Mouse (Mus musculus) liver, embryonic 15.5 days (tissue): ENCODE data around the gene Gabrb3. TPM values are rescaled to one million over a fixed set of nuclear protein-coding genes. Genes with fewer than 3 reads are reported as not detected.

ENCODE experiments used
- ATAC-seq: fragments of 200-750 bp; cut with Nextera tagmentation; 2 replicates; pipeline ENCODE4 v1.8.0; 2017; ENCODE audit warnings: moderate number of reproducible peaks, mild to moderate bottlenecking, moderate library complexity; ENCODE audit not compliant: insufficient read depth
- H3K27ac ChIP-seq: fragments of 300-500 bp; sonication (generic); replicated peaks from 2 replicates; pipeline ENCODE4 v1.5.1; 2015; ENCODE audit warnings: mild to moderate bottlenecking, inconsistent platforms
- H3K27me3 ChIP-seq: fragments of 300-500 bp; sonication (generic); 2 replicates; pipeline ENCODE4 v1.6.1; 2015; ENCODE audit warnings: mild to moderate bottlenecking, inconsistent platforms
- H3K36me3 ChIP-seq: fragments of 300-500 bp; sonication (generic); replicated peaks from 2 replicates; pipeline ENCODE4 v1.6.1; 2015; ENCODE audit warnings: moderate library complexity, mild to moderate bottlenecking, inconsistent platforms
- H3K4me1 ChIP-seq: fragments of 300-500 bp; sonication (generic); replicated peaks from 2 replicates; pipeline ENCODE4 v1.6.1; 2015; ENCODE audit warnings: inconsistent platforms
- H3K4me2 ChIP-seq: fragments of 300-500 bp; sonication (generic); 2 replicates; pipeline ENCODE4 v1.6.1; 2015; ENCODE audit warnings: moderate library complexity, mild to moderate bottlenecking, inconsistent platforms
- H3K4me3 ChIP-seq: fragments of 300-500 bp; sonication (generic); replicated peaks from 2 replicates; pipeline ENCODE4 v1.5.1; 2015; ENCODE audit warnings: mild to moderate bottlenecking, inconsistent platforms
- H3K9ac ChIP-seq: fragments of 300-500 bp; sonication (generic); 2 replicates; pipeline ENCODE4 v1.6.1; 2015; ENCODE audit warnings: moderate library complexity, mild to moderate bottlenecking, inconsistent platforms
- H3K9me3 ChIP-seq: fragments of 300-500 bp; sonication (generic); replicated peaks from 2 replicates; pipeline ENCODE4 v1.6.1; 2016; ENCODE audit warnings: inconsistent platforms
- WGBS: fragments of 180-500 bp; shearing (Covaris S2); methylation state at CpG from one replicate; pipeline ENCODE4 v1.1.7; 2015; ENCODE audit warnings: mixed read lengths; ENCODE audit not compliant: insufficient replicate concordance; 5-methylcytosine and 5-hydroxymethylcytosine counted together
- polyA plus RNA-seq: library from polyadenylated mRNA; unstranded; fragments of >200 nt; fragmentation: Nextera tagmentation; extraction: Ambion mirVana; gene quantifications from 2 replicates; pipeline ENCODE4 v1.2.1, GENCODE M21; 2015

The Gabrb3 gene
- polyA plus RNA-seq, 1 experiment from 2014 or later, result 0.05 TPM

GRCm38 (mm10) chr7:57471316-57471715, 51.8 kb downstream of the Gabrb3 start:
- no peak for ATAC-seq
- no peak overlapping the region for H3K4me3 ChIP-seq

GRCm38 (mm10) chr7:57473811-57474525, 54.5 kb downstream of the Gabrb3 start:
- no peak overlapping the region for H3K4me3 ChIP-seq
- WGBS, result 54% methylated on average over 4 of the region's 4 CpGs
- no peak overlapping the region for H3K4me2 ChIP-seq
- no peaks in the 10 kb centered on the region for H3K4me1 ChIP-seq
- no peak overlapping the region for H3K9ac ChIP-seq
- no peaks in the 10 kb centered on the region for H3K36me3 ChIP-seq
- ATAC-seq, result no peak
- H3K27ac ChIP-seq, result no peak overlapping the region
- H3K9me3 ChIP-seq, result no peaks in the 10 kb centered on the region
- no peaks in the 10 kb centered on the region for H3K27me3 ChIP-seq

More at GRCm38 (mm10) chr7:57471316-57471715, 51.8 kb downstream of the Gabrb3 start:
- Histone ChIP-seq H3K36me3 (no peaks in the 10 kb centered on the region), H3K4me1 (no peaks in the 10 kb centered on the region), H3K4me2 (no peak overlapping the region), H3K27ac (no peak overlapping the region), H3K9me3 (no peaks in the 10 kb centered on the region), H3K9ac (no peak overlapping the region), H3K27me3 (no peaks in the 10 kb centered on the region)
- 67% methylated on average over 1 of the region's 1 CpGs for WGBS

GRCm38 (mm10) chr7:57482896-57483295, 63.4 kb downstream of the Gabrb3 start:
- no peaks in the 10 kb centered on the region for H3K4me1 ChIP-seq
- no peaks in the 10 kb centered on the region for H3K36me3 ChIP-seq
- no peak overlapping the region for H3K4me2 ChIP-seq
- no peak overlapping the region for H3K9ac ChIP-seq
- H3K27ac ChIP-seq, result no peak overlapping the region
- no peak overlapping the region for H3K4me3 ChIP-seq
- no peaks in the 10 kb centered on the region for H3K27me3 ChIP-seq
- no peak for ATAC-seq
- no peaks in the 10 kb centered on the region for H3K9me3 ChIP-seq

- 59% methylated on average over 6 of the region's 6 CpGs for WGBS
- ATAC-seq, result no peak
Measured at GRCm38 (mm10) chr7:57486907-57487306, 67.4 kb downstream of the Gabrb3 start.

GRCm38 (mm10) chr7:57491795-57492194, 72.3 kb downstream of the Gabrb3 start:
- WGBS, result 57% methylated on average over 4 of the region's 4 CpGs
- Histone ChIP-seq H3K4me3 (no peak overlapping the region), H3K27me3 (no peaks in the 10 kb centered on the region), H3K9ac (no peak overlapping the region), H3K4me1 (no peaks in the 10 kb centered on the region), H3K4me2 (no peak overlapping the region), H3K27ac (no peak overlapping the region), H3K36me3 (no peaks in the 10 kb centered on the region), H3K9me3 (no peaks in the 10 kb centered on the region)
- no peak for ATAC-seq

More at GRCm38 (mm10) chr7:57486907-57487306, 67.4 kb downstream of the Gabrb3 start:
- H3K9ac ChIP-seq, result no peak overlapping the region
- H3K9me3 ChIP-seq, result no peaks in the 10 kb centered on the region
- H3K4me1 ChIP-seq, result no peaks in the 10 kb centered on the region
- no peaks in the 10 kb centered on the region for H3K36me3 ChIP-seq
- H3K27me3 ChIP-seq, result no peaks in the 10 kb centered on the region
- H3K27ac ChIP-seq, result no peak overlapping the region
- no peak overlapping the region for H3K4me2 ChIP-seq
- H3K4me3 ChIP-seq, result no peak overlapping the region

- Histone ChIP-seq H3K9me3 (no peaks in the 10 kb centered on the region), H3K27ac (no peak overlapping the region), H3K4me1 (no peaks in the 10 kb centered on the region), H3K27me3 (peaks cover 2% of the 10 kb centered on the region), H3K4me2 (no peak overlapping the region), H3K36me3 (no peaks in the 10 kb centered on the region), H3K4me3 (no peak overlapping the region), H3K9ac (no peak overlapping the region)
- ATAC-seq, result no peak
- WGBS, result 51% methylated on average over 4 of the region's 4 CpGs
Measured at GRCm38 (mm10) chr7:57502809-57503208, 83.3 kb downstream of the Gabrb3 start.

- Histone ChIP-seq H3K27me3 (peaks cover 37% of the 10 kb centered on the region), H3K27ac (no peak overlapping the region), H3K4me3 (no peak overlapping the region), H3K4me2 (no peak overlapping the region), H3K36me3 (no peaks in the 10 kb centered on the region), H3K9me3 (no peaks in the 10 kb centered on the region), H3K4me1 (no peaks in the 10 kb centered on the region), H3K9ac (no peak overlapping the region)
- no peak for ATAC-seq
- 3% methylated on average over 71 of the region's 72 CpGs for WGBS
Measured at GRCm38 (mm10) chr7:57508860-57509632, 89.6 kb downstream of the Gabrb3 start.

- Histone ChIP-seq H3K27me3 (peaks cover 37% of the 10 kb centered on the region), H3K4me2 (no peak within 1 kb of the TSS), H3K36me3 (no peaks in the 10 kb centered on the region), H3K9me3 (no peaks in the 10 kb centered on the region), H3K4me1 (no peaks in the 10 kb centered on the region), H3K4me3 (no peak within 1 kb of the TSS), H3K9ac (no peak within 1 kb of the TSS), H3K27ac (no peak within 1 kb of the TSS)
- 3% methylated on average over 59 of the region's 59 CpGs for WGBS
- no peak for ATAC-seq
Measured at GRCm38 (mm10) chr7:57509681-57510141, 90.2 kb downstream of the Gabrb3 start, which contains the start of gene Gabra5. Gabra5 (minus strand) TSS chr7:57510059.

GRCm38 (mm10) chr7:57512955-57513354, 93.5 kb downstream of the Gabrb3 start:
- WGBS, result 27% methylated on average over 3 of the region's 3 CpGs
- H3K9ac ChIP-seq, result no peak overlapping the region
- no peak overlapping the region for H3K27ac ChIP-seq
- no peaks in the 10 kb centered on the region for H3K9me3 ChIP-seq
- no peak overlapping the region for H3K4me3 ChIP-seq
- peaks cover 34% of the 10 kb centered on the region for H3K27me3 ChIP-seq
- H3K4me2 ChIP-seq, result no peak overlapping the region
- H3K36me3 ChIP-seq, result no peaks in the 10 kb centered on the region
- ATAC-seq, result no peak
- H3K4me1 ChIP-seq, result no peaks in the 10 kb centered on the region

- Histone ChIP-seq H3K36me3 (no peaks in the 10 kb centered on the region), H3K27ac (no peak overlapping the region), H3K4me2 (no peak overlapping the region), H3K27me3 (no peaks in the 10 kb centered on the region), H3K4me1 (no peaks in the 10 kb centered on the region), H3K9ac (no peak overlapping the region), H3K4me3 (no peak overlapping the region), H3K9me3 (no peaks in the 10 kb centered on the region)
- no peak for ATAC-seq
- 25% methylated on average over 4 of the region's 4 CpGs for WGBS
Measured at GRCm38 (mm10) chr7:57529451-57529850, 110.0 kb downstream of the Gabrb3 start.

- no peaks in the 10 kb centered on the region for H3K4me1 ChIP-seq
- no peaks in the 10 kb centered on the region for H3K36me3 ChIP-seq
- no peak overlapping the region for H3K27ac ChIP-seq
- no peak overlapping the region for H3K9ac ChIP-seq
- no peaks in the 10 kb centered on the region for H3K27me3 ChIP-seq
- H3K4me2 ChIP-seq, result no peak overlapping the region
- H3K9me3 ChIP-seq, result no peaks in the 10 kb centered on the region
- no peak overlapping the region for H3K4me3 ChIP-seq
- 77% methylated on average over 8 of the region's 8 CpGs for WGBS
- no peak for ATAC-seq
Measured at GRCm38 (mm10) chr7:57529954-57530353, 110.5 kb downstream of the Gabrb3 start.
